8 mouse cellular contexts compared by ENCODE assay signal in the genomic region with DNA sequence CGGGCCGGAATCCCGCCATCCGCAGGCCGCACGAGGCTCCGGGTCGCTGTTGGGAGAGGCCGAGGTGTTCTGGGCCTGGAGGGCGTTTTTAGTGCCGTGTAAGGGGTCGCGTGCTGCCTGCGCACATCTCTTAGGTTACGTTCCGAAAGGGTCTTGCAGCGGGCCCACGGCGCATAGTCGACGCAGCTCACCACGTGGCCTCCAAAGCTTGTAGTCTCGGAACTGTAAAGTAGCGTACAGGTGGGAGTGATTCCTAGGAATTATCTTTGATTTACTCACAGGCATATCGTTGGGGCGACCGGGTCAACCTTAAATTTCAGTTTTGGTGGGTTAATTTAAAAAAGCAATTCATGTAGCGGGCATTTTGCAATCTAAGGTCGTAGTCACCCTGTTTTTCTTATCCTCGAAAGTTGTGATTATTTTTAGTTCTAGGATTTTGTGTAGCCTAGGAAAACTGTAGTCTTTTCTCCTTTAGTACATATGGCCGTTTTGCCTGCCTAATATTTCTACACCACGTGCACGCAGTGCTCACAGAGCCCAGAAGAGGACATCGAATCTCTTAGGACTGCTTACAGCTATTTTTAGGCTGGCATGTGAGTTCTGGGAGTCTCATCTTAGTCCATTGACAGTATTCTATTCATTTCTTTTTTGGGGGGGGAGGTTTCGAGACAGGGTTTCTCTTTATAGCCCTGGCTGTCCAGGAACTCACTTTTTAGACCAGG. TPM values are rescaled to one million over a fixed set of nuclear protein-coding genes. Genes with fewer than 3 reads are reported as not detected.
DNase-seq lines count a peak whose midpoint lies in the region; ATAC-seq lines count a peak whose summit lies in the region.

Gene 4931406C07Rik (minus strand): TSS at position 51 of the 722 bp plus-strand sequence.

- ATAC-seq in monocyte, adult 5-6 weeks (replicated peaks; ENCODE audit: insufficient number of reproducible peaks, low FRiP score, low TSS enrichment, poor library complexity, severe bottlenecking) = peak; percentile 11; the same call in 1 of the 2 replicates

- DNase-seq in frontal cortex, adult 2 months (ENCODE audit: extremely low spot score in 1 of 2, low spot score in 1 of 2) = peak in 1 of 2 experiments; percentile 35
- DNase-seq in frontal cortex, postnatal 14 days (ENCODE audit: low spot score in 2 of 2) = no peak
- DNase-seq in urinary bladder, postnatal 10 days (ENCODE audit: low spot score) = peak; percentile 13
- DNase-seq in urinary bladder, postnatal 4 days (ENCODE audit: low spot score in 2 of 2) = no peak
- DNase-seq in gonadal fat pad, adult 2 months (ENCODE audit: low read depth) = no peak
- DNase-seq in layer of hippocampus, postnatal 36 days = no peak
- DNase-seq in c-Kit-positive CD71-positive TER-119-positive erythroid progenitor cells, embryonic 14.5 days (ENCODE audit: low spot score) = no peak

RNA-seq across cellular contexts. Expression of gene 4931406C07Rik, which starts in this region (rescaled TPM):
- 31.3 and 34.6 TPM in 2 replicates for polyA plus RNA-seq in frontal cortex, adult 2 months (2012; rRNA removed)
- 30.8 and 46.6 TPM in 2 replicates for polyA plus RNA-seq in gonadal fat pad, adult 2 months (2012; rRNA removed)
- total RNA-seq in layer of hippocampus, postnatal 36 days (2021) = 10 to 100 TPM; 16.2 to 18.5 TPM
- total RNA-seq in monocyte, adult 5-6 weeks (2017) = 7.0 to 15.9 TPM (median 14.3 TPM) in 3 replicates
